Mouse (Mus musculus) intestine, embryonic 14.5 days (tissue): ENCODE data around the gene Tap1. TPM values are rescaled to one million over a fixed set of nuclear protein-coding genes. Genes with fewer than 3 reads are reported as not detected.
A peak's percentile ranks its signal among the peaks of the same experiment; 100 is the strongest.
"Not testable (repeated sequence)": the region's sequence is repeated elsewhere in the genome, so short reads cannot be mapped to it uniquely, and the experiment has no call there.

Experiments
- ATAC-seq: fragments of 200-750 bp; cut with Nextera tagmentation; replicated peaks from 2 replicates; pipeline ENCODE4 v1.8.0; 2017; ENCODE audit warnings: low read depth, moderate number of reproducible peaks, moderate TSS enrichment, moderate library complexity; ENCODE audit not compliant: low FRiP score, low TSS enrichment
- DNase-seq: peaks from one replicate; pipeline ENCODE4 v3.0.0-alpha.2; 2018; ENCODE audit warnings: low spot score
- H3K27ac ChIP-seq: fragments of 300-500 bp; sonication (generic); 2 replicates; pipeline ENCODE4 v1.5.1; 2014; ENCODE audit warnings: low read depth, mild to moderate bottlenecking, control low read depth
- H3K27me3 ChIP-seq: fragments of 300-500 bp; sonication (generic); replicated peaks from 2 replicates; pipeline ENCODE4 v1.6.1; 2014; ENCODE audit warnings: low read length, control low read depth; ENCODE audit not compliant: control insufficient read depth, insufficient read depth
- H3K36me3 ChIP-seq: fragments of 300-500 bp; sonication (generic); 2 replicates; pipeline ENCODE4 v1.6.1; 2014; ENCODE audit warnings: low read length, control low read depth; ENCODE audit not compliant: control insufficient read depth, insufficient read depth
- H3K4me1 ChIP-seq: fragments of 300-500 bp; sonication (generic); replicated peaks from 2 replicates; pipeline ENCODE4 v1.6.1; 2014; ENCODE audit warnings: low read length, control low read depth, mixed read lengths; ENCODE audit not compliant: control insufficient read depth, insufficient read depth
- H3K4me2 ChIP-seq: fragments of 300-500 bp; sonication (generic); 2 replicates; pipeline ENCODE4 v1.6.1; 2014; ENCODE audit warnings: low read length
- H3K4me3 ChIP-seq: fragments of 300-500 bp; sonication (generic); 2 replicates; pipeline ENCODE4 v1.5.1; 2014; ENCODE audit warnings: low read depth, low read length, control low read depth, mixed read lengths
- H3K9ac ChIP-seq: fragments of 300-500 bp; sonication (generic); 2 replicates; pipeline ENCODE4 v1.6.1; 2014; ENCODE audit warnings: mild to moderate bottlenecking, low read length
- H3K9me3 ChIP-seq: fragments of 300-500 bp; sonication (generic); 2 replicates; pipeline ENCODE4 v1.6.1; 2016; ENCODE audit warnings: low read length, control low read depth; ENCODE audit not compliant: control insufficient read depth
- WGBS: fragments of 180-500 bp; shearing (Covaris S2); extraction: QIAGEN DNeasy Blood & Tissue Kit; methylation state at CpG from one replicate; pipeline ENCODE4 v1.1.7; 2014; 5-methylcytosine and 5-hydroxymethylcytosine counted together
- polyA plus RNA-seq: library from polyadenylated mRNA; unstranded; fragments of >200 nt; fragmentation: Nextera tagmentation; extraction: Ambion mirVana; gene quantifications from 2 replicates; pipeline ENCODE4 v1.2.1, GENCODE M21; 2014

Gene Tap1
- polyA plus RNA-seq, 1 experiment from 2014 or later = 4.9 TPM

DNA sequence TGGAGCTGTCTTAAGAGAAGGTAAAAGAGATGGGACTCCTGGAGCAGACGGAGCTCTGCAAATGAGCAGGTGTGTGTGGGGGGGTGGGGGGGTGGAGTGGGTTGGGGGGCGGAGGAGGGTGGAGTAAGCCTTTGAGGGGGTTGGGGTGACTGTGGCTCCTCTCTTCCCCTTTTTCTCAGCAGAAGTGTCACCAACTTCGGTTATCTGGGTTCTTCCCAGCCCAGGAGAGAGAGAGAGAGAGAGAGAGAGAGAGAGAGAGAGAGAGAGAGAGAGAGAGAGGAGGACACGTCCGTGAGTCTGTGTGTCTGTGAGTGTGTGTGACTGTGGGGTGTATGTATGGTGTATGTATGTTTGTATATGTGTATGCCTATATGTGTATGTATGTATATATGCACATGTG lies 43.9 kb upstream of the Tap1 start:
- H3K4me1 ChIP-seq = peaks cover 4% of the 10 kb centered on the region; the same call in 1 of the 2 replicates
- DNase-seq (no peak), ATAC-seq (no peak)
- no peak overlapping the region for H3K4me3 ChIP-seq
- H3K27me3 ChIP-seq = peaks cover 18% of the 10 kb centered on the region
- H3K27ac ChIP-seq = no peak overlapping the region
- WGBS = 51% methylated on average over 5 of the region's 5 CpGs
- no peak overlapping the region for H3K9ac ChIP-seq
- H3K9me3 ChIP-seq = no peaks in the 10 kb centered on the region
- no peaks in the 10 kb centered on the region for H3K36me3 ChIP-seq
- no peak overlapping the region for H3K4me2 ChIP-seq

DNA sequence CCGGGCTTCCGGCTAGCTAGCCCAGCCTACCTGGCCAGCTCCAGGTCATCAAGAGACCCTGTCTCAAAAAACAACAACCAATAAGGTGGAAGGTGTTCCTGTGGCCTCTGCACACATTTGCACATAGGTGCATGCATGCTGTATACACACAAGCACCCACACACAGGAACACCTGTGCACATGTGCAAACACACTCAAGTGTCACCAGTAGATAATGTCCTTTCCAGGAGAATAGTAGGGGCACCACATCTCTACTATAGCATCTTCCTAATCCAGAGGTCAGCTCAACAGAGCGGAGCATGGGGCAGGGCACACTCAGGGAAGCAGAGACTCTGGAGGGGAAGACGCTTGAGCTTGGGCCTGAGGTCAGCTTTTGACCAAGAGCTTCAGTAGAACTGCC lies 43.1 kb upstream of the Tap1 start:
- DNase-seq, H3K27ac ChIP-seq, H3K4me1 ChIP-seq, H3K9me3 ChIP-seq, H3K9ac ChIP-seq, H3K36me3 ChIP-seq, ATAC-seq, H3K4me3 ChIP-seq, H3K4me2 ChIP-seq: not testable (repeated sequence)
- H3K27me3 ChIP-seq = peaks cover 14% of the 10 kb centered on the region
- 89% methylated on average over 4 of the region's 4 CpGs for WGBS

DNA sequence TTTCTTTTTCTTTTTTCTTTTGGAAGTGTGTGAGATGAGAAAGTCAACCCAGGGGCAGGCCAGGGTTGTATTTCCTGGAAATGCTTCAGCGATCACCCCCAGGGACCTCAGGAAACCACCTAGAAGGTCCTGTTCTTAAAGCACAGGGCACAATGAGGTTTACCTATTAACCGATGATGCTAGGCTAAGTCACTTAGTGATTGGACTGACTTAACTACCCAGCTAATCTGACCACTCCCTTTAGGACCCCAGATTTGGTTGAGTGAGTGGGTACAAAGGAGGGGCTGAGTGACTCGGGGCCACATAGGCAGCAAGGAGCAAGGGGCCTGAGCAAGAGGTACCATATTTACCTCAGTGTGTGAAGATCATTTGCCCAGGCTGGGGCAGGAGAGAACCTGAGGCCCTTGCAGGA lies 42.4 kb upstream of the Tap1 start:
- Histone ChIP-seq H3K4me2 (no peak overlapping the region), H3K27ac (no peak overlapping the region), H3K4me1 (peaks cover 2% of the 10 kb centered on the region; the same call in 1 of the 2 replicates), H3K9me3 (no peaks in the 10 kb centered on the region), H3K36me3 (no peaks in the 10 kb centered on the region), H3K27me3 (peaks cover 12% of the 10 kb centered on the region), H3K4me3 (no peak overlapping the region), H3K9ac (no peak overlapping the region)
- 70% methylated on average over 3 of the region's 3 CpGs for WGBS
- ATAC-seq (no peak), DNase-seq (no peak)

DNA sequence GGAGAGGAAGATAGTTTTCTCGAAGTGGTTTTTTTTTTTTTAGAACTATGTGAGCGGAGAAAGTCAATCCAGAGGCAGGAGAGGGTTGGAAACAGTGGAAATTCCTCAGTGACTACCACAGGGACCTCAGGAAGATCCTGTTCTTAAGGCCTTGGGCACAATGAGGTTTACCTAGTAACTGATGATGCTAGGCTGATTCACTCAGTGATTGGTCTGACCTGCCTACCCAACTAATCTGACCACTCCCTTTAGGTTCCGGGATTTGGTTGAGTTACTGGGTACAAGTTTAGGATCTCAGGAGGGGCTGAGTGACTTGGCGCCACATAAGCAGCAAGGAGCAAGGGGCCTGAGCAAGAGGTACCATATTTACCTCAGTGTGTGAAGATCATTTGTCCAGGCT lies 34.4 kb upstream of the Tap1 start, which contains the start of gene H2-DMb1:
TSS of gene H2-DMb1 (plus strand) at position 150 of the 400 bp plus-strand sequence.
- Histone ChIP-seq H3K27me3 (no peaks in the 10 kb centered on the region), H3K9me3 (no peaks in the 10 kb centered on the region), H3K9ac (no peak within 1 kb of the TSS), H3K36me3 (no peaks in the 10 kb centered on the region), H3K4me2 (no peak within 1 kb of the TSS), H3K4me3 (no peak within 1 kb of the TSS), H3K27ac (no peak within 1 kb of the TSS), H3K4me1 (no peaks in the 10 kb centered on the region)
- WGBS = 62% methylated on average over 4 of the region's 4 CpGs
- DNase-seq = no peak
- 0 out of 2 replicates have a peak, but pooled peaks have one; percentile 60 for ATAC-seq

DNA sequence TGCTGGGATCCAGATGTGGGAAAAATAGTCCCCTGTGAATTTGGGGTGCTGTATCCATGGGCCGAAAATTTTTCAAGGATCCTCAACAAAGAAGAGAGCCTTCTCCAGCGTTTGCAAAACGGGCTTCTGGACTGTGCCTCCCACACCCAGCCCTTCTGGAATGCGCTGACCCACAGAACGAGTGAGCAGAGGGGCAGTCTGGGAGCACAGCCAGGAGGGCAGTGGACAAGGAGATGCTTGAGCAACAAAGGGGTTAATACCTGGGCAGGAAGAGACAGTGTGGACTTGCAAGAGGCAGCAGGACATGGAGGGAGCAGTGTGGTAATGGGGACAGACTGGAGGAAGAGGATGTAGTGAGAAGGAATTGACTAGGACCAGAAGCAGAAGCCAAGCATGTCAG lies 31.8 kb upstream of the Tap1 start:
- H3K36me3 ChIP-seq = no peaks in the 10 kb centered on the region
- no peak for ATAC-seq
- H3K4me2 ChIP-seq = no peak overlapping the region
- H3K4me1 ChIP-seq = no peaks in the 10 kb centered on the region
- no peak for DNase-seq
- H3K9me3 ChIP-seq = no peaks in the 10 kb centered on the region
- 46% methylated on average over 5 of the region's 5 CpGs for WGBS
- H3K27me3 ChIP-seq = no peaks in the 10 kb centered on the region
- H3K27ac ChIP-seq = no peak overlapping the region
- H3K4me3 ChIP-seq = no peak overlapping the region
- H3K9ac ChIP-seq = no peak overlapping the region

DNA sequence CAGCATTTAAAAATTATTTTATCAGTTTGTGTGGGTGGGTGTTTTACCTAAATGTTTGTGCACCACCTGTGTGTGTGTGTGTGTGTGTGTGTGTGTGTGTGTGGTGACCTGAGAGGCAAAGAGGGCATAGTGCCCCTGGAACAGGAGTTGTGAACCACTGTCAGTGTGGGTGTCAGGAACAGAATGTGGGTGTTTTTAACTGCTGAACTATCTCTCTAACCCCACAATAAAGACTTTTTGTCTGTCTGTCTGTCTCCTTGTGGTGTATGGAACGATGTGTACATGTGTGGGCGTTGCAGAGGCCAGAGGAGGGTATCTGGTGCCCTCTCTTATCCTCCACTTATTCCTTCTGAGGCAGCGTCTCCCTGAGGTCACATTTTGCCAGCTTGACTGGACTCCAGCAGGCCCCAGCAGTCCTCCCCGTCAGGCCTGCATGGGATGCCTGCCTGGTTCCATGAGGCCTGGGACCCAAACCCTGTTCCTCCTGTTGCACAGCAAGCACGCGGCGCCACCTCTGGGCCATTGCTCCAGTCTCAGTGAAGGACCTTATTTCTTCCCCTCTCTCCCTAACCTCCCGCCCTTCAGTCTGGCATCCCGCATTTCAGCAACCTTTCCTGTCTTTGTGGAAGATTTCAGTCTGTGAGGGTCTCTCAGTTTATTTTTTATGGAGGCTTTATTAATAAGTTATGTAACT lies 23.0 kb upstream of the Tap1 start:
- no peak for DNase-seq
- H3K4me1 ChIP-seq = no peaks in the 10 kb centered on the region
- no peak overlapping the region for H3K4me3 ChIP-seq
- H3K36me3 ChIP-seq = no peaks in the 10 kb centered on the region
- 39% methylated on average over 9 of the region's 9 CpGs for WGBS
- H3K4me2 ChIP-seq = no peak overlapping the region
- H3K27ac ChIP-seq = no peak overlapping the region
- no peaks in the 10 kb centered on the region for H3K27me3 ChIP-seq
- H3K9ac ChIP-seq = no peak overlapping the region
- ATAC-seq = no peak
- no peaks in the 10 kb centered on the region for H3K9me3 ChIP-seq

DNA sequence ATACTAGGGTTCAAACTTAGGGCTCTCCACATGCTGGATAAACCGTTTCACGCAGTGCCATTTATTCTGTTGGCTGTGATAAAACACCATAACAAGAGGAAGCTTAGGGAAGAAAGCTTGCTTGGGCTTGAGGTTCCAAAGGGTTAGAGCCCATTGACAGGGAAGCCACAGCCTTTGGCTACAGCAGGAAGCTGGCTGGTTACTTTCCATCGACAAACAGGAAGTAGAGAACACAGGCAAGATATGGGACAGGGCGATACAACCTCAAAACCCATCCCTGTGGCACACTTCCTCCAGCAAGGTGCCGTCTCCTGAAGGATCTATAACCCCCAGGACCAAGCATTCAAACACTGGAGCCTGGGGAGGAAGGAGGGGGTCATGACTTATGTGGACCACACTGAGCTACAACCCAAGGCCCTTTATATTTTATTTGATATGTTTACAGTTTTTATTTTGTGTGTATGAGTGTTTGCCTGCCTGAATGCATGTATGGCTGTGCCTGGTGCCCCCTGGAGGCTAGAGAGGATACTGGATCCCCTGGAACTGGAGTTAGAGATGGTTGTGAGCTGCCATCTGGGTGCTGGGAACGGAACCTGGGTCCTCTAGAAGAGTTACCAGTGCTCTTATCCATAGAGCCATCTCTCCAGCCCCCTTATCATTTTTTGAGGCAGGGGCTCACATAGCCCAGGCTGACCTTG lies 22.2 kb upstream of the Tap1 start:
- H3K27ac ChIP-seq = no peak overlapping the region
- WGBS = 77% methylated on average over 6 of the region's 6 CpGs

DNA sequence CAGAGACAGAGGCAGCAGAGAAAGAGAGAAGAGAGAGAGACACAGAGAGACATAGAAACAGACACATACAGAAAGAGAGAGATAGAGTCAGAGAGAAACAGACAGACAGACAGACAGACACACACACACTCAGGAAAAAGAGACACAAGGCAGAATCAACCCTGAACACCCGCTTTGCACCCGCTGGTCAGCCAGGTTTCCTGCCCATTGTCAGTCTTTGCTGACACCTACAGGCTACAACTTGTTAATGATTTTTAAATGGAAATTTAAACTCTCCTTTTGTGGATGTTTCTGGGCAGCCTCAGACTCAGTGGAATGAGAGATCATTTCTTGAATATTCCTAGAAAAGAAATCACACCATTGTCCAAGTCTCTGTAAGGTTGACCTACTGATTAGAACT lies 18.1 kb upstream of the Tap1 start:
- Histone ChIP-seq H3K4me1 (no peaks in the 10 kb centered on the region), H3K9me3 (no peaks in the 10 kb centered on the region; the same call in 1 of the 2 replicates), H3K9ac (no peak overlapping the region), H3K27me3 (0 out of 2 replicates have a peak, but pooled peaks cover 7% of the 10 kb centered on the region), H3K36me3 (no peaks in the 10 kb centered on the region), H3K4me3 (no peak overlapping the region), H3K27ac (no peak overlapping the region), H3K4me2 (no peak overlapping the region)
- ATAC-seq = no peak
- 0% methylated on average over 2 of the region's 2 CpGs for WGBS
- DNase-seq = no peak

More for the DNA sequence above, 22.2 kb upstream of the Tap1 start:
- Histone ChIP-seq H3K36me3 (no peaks in the 10 kb centered on the region), H3K9ac (no peak overlapping the region), H3K4me1 (no peaks in the 10 kb centered on the region), H3K9me3 (no peaks in the 10 kb centered on the region), H3K27me3 (0 out of 2 replicates have a peak, but pooled peaks cover 2% of the 10 kb centered on the region), H3K4me2 (no peak overlapping the region), H3K4me3 (no peak overlapping the region)
- ATAC-seq (no peak), DNase-seq (no peak)
